Mouse (Mus musculus) lung, embryonic 14.5 days (tissue): ENCODE measurements around the gene Kcnc2. TPM values are rescaled to one million over a fixed set of nuclear protein-coding genes. Genes with fewer than 3 reads are reported as not detected.

Source experiments
- ATAC-seq: fragments of 200-750 bp; cut with Nextera tagmentation; 2 replicates; pipeline ENCODE4 v1.8.0; 2017; ENCODE audit warnings: mild to moderate bottlenecking, moderate TSS enrichment, moderate library complexity; ENCODE audit not compliant: insufficient read depth
- DNase-seq: peaks from one replicate; pipeline ENCODE4 v3.0.0-alpha.2; 2015
- H3K27ac ChIP-seq: fragments of 300-500 bp; sonication (generic); 2 replicates; pipeline ENCODE4 v1.5.1; 2014; ENCODE audit warnings: low read depth, mild to moderate bottlenecking, moderate library complexity
- H3K27me3 ChIP-seq: fragments of 300-500 bp; sonication (generic); 2 replicates; pipeline ENCODE4 v1.6.1; 2014; ENCODE audit warnings: low read length, control low read depth; ENCODE audit not compliant: insufficient read depth
- H3K36me3 ChIP-seq: fragments of 300-500 bp; sonication (generic); 2 replicates; pipeline ENCODE4 v1.6.1; 2014; ENCODE audit warnings: control low read depth; ENCODE audit not compliant: insufficient read depth
- H3K4me1 ChIP-seq: fragments of 300-500 bp; sonication (generic); 2 replicates; pipeline ENCODE4 v1.6.1; 2014; ENCODE audit warnings: antibody characterized with exemption, control low read depth; ENCODE audit not compliant: insufficient read depth
- H3K4me2 ChIP-seq: fragments of 300-500 bp; sonication (generic); 2 replicates; pipeline ENCODE4 v1.6.1; 2014; ENCODE audit warnings: mild to moderate bottlenecking
- H3K4me3 ChIP-seq: fragments of 300-500 bp; sonication (generic); 2 replicates; pipeline ENCODE4 v1.5.1; 2014; ENCODE audit warnings: low read depth, low read length
- H3K9ac ChIP-seq: fragments of 300-500 bp; sonication (generic); 2 replicates; pipeline ENCODE4 v1.6.1; 2014
- H3K9me3 ChIP-seq: fragments of 300-500 bp; sonication (generic); 2 replicates; pipeline ENCODE4 v1.6.1; 2016; ENCODE audit warnings: low read depth, low read length, control low read depth
- CTCF ChIP-seq: IDR thresholded peaks from 2 replicates; pipeline ENCODE4 v1.5.1; 2016; ENCODE audit warnings: antibody characterized with exemption, low read depth
- WGBS: fragments of 180-500 bp; shearing (Covaris S2); extraction: QIAGEN DNeasy Blood & Tissue Kit; methylation state at CpG from one replicate; pipeline ENCODE4 v1.1.7; 2014; 5-methylcytosine and 5-hydroxymethylcytosine counted together
- polyA plus RNA-seq: library from polyadenylated mRNA; unstranded; fragments of >200 nt; fragmentation: Nextera tagmentation; extraction: Ambion mirVana; gene quantifications from 2 replicates; pipeline ENCODE4 v1.2.1, GENCODE M21; 2014

Kcnc2 gene
- polyA plus RNA-seq, 1 experiment from 2014 or later, result 0.13 TPM

DNA sequence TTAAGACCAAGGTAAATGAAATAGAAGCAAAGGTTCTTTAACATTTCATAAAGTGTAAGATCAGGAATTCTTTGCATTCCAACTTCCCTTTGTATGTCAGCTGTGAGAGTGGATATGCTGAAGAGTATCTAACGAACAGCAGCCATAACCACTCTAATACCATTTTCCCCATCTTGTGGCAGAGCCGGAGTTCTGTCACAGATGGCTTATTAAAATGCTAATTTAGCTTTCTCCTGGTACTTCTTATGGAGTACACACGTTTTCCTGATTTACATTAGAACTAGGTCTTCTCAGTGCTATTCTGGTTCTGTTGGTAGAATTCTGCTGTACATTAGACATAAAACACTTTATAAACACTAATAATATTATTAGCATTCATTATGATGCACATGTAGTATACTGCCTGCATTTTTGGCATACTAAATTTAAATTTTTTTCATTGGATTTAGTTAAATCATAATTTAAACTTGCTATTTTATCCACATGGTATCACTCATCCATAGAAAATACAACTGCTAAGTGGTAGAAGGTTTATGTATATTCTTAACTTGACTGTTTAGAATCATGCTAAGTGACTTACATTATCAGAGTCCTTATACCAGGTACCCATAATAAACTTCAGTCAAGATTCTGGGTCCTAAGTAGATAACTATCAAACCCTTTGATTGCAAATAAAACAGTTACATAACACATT is 86.9 kb downstream of the Kcnc2 start:
- Histone ChIP-seq H3K27me3 (no peaks in the 10 kb centered on the region), H3K9ac (no peak overlapping the region), H3K36me3 (no peaks in the 10 kb centered on the region), H3K4me3 (no peak overlapping the region), H3K27ac (no peak overlapping the region), H3K9me3 (no peaks in the 10 kb centered on the region), H3K4me2 (no peak overlapping the region), H3K4me1 (no peaks in the 10 kb centered on the region)
- ATAC-seq, result no peak
- no peak for DNase-seq
- no peak for TF ChIP-seq CTCF
- WGBS, result 68% methylated on average over 3 of the region's 3 CpGs

- Histone ChIP-seq H3K4me3 (no peak overlapping the region), H3K9me3 (no peaks in the 10 kb centered on the region), H3K27ac (no peak overlapping the region), H3K9ac (no peak overlapping the region), H3K27me3 (no peaks in the 10 kb centered on the region), H3K4me2 (no peak overlapping the region), H3K4me1 (no peaks in the 10 kb centered on the region), H3K36me3 (no peaks in the 10 kb centered on the region)
- DNase-seq, result no peak
- 82% methylated on average over 8 of the region's 8 CpGs for WGBS
- no peak for ATAC-seq
- no peak for TF ChIP-seq CTCF
Measured at GRCm38 (mm10) chr10:112358363-112358704, 87.4 kb downstream of the Kcnc2 start.

- H3K4me3 ChIP-seq, result no peak overlapping the region
- no peaks in the 10 kb centered on the region for H3K9me3 ChIP-seq
- H3K9ac ChIP-seq, result no peak overlapping the region
- H3K36me3 ChIP-seq, result no peaks in the 10 kb centered on the region
- H3K4me2 ChIP-seq, result no peak overlapping the region
- no peaks in the 10 kb centered on the region for H3K27me3 ChIP-seq
- no peaks in the 10 kb centered on the region for H3K4me1 ChIP-seq
- no peak for ATAC-seq
- 74% methylated on average over 5 of the region's 5 CpGs for WGBS
- no peak for DNase-seq
- no peak for TF ChIP-seq CTCF
- no peak overlapping the region for H3K27ac ChIP-seq
Measured at GRCm38 (mm10) chr10:112360704-112361103, 89.8 kb downstream of the Kcnc2 start.

DNA sequence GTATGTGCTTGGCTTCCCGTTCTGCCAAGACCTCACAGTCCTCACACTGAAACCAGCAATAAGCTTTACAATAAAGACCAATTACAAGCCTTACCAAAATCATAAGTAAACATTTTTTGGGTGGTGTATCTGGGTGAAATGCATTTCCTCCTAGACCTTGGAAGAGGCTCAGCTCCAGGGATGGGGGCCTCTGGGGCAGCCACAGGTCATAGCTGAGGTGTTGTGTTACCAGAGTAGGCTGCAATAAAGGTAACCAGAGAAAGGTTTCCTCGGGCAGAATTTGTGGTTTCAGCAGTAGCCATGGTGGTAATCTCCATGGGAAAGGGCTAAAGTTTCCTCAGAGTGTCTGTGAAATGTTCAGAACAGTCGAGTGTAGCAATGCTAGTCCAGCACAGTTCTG is 97.4 kb downstream of the Kcnc2 start:
- no peak overlapping the region for H3K4me3 ChIP-seq
- H3K4me1 ChIP-seq, result no peaks in the 10 kb centered on the region
- H3K27me3 ChIP-seq, result no peaks in the 10 kb centered on the region
- 63% methylated on average over 3 of the region's 3 CpGs for WGBS
- no peak overlapping the region for H3K4me2 ChIP-seq
- no peak for DNase-seq
- no peaks in the 10 kb centered on the region for H3K36me3 ChIP-seq
- no peak for ATAC-seq
- H3K9ac ChIP-seq, result no peak overlapping the region
- TF ChIP-seq CTCF, result no peak
- no peaks in the 10 kb centered on the region for H3K9me3 ChIP-seq
- no peak overlapping the region for H3K27ac ChIP-seq

DNA sequence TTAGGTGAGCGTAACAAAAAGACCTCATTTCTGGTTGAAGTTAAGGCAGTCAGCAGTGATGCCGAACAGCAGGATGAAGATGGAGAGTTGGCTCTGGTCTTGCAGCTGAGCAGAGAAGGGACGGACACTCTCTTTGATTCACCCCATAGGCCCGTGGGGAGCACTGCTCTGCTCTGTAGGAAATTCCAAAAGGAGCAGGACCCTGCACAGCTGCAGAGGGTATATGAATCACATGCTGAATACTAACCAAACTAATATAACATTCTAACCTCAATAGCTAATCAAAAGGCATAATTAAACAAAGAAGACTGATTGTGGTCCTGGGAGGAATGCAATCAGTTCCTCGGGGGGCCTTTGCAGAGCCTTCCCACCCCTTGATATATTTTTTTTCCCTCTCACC is 106.2 kb downstream of the Kcnc2 start:
- H3K4me1 ChIP-seq, result no peaks in the 10 kb centered on the region
- H3K36me3 ChIP-seq, result no peaks in the 10 kb centered on the region
- H3K9me3 ChIP-seq, result no peaks in the 10 kb centered on the region
- H3K9ac ChIP-seq, result no peak overlapping the region
- H3K27ac ChIP-seq, result no peak overlapping the region
- no peak for DNase-seq
- H3K4me3 ChIP-seq, result no peak overlapping the region
- WGBS, result 85% methylated on average over 5 of the region's 5 CpGs
- ATAC-seq, result no peak
- no peaks in the 10 kb centered on the region for H3K27me3 ChIP-seq
- no peak overlapping the region for H3K4me2 ChIP-seq
- no peak for TF ChIP-seq CTCF

- Histone ChIP-seq H3K27ac (no peak overlapping the region), H3K4me3 (no peak overlapping the region), H3K9ac (no peak overlapping the region), H3K27me3 (no peaks in the 10 kb centered on the region), H3K9me3 (no peaks in the 10 kb centered on the region), H3K4me1 (no peaks in the 10 kb centered on the region), H3K36me3 (no peaks in the 10 kb centered on the region), H3K4me2 (no peak overlapping the region)
- ATAC-seq (no peak; the same call in 1 of the 2 replicates), DNase-seq (peak; percentile 6)
- TF ChIP-seq CTCF, result no peak
- 48% methylated on average over 6 of the region's 6 CpGs for WGBS
Measured at GRCm38 (mm10) chr10:112378465-112378864, 107.5 kb downstream of the Kcnc2 start.

GRCm38 (mm10) chr10:112380590-112380989 is 109.7 kb downstream of the Kcnc2 start:
- H3K4me1 ChIP-seq, result no peaks in the 10 kb centered on the region
- no peak overlapping the region for H3K9ac ChIP-seq
- H3K27ac ChIP-seq, result no peak overlapping the region
- DNase-seq (no peak), ATAC-seq (no peak)
- 85% methylated on average over 6 of the region's 6 CpGs for WGBS
- no peak for TF ChIP-seq CTCF
- H3K9me3 ChIP-seq, result no peaks in the 10 kb centered on the region
- no peak overlapping the region for H3K4me2 ChIP-seq
- no peaks in the 10 kb centered on the region for H3K36me3 ChIP-seq
- no peaks in the 10 kb centered on the region for H3K27me3 ChIP-seq
- H3K4me3 ChIP-seq, result no peak overlapping the region
